Mouse (Mus musculus) neural tube, embryonic 10.5 days (tissue): Measurements from ENCODE around the gene Cyp4a14.
"Not testable (repeated sequence)": the region's sequence is repeated elsewhere in the genome, so short reads cannot be mapped to it uniquely, and the experiment has no call there.

Experiments used
- DNase-seq: peaks from one replicate; pipeline ENCODE4 v3.0.0-alpha.2; 2017; ENCODE audit warnings: low spot score; ENCODE audit errors: extremely low spot score

Gene Cyp4a14

GRCm38 (mm10) chr4:115496001-115496400, at the start of gene Cyp4a14:
Gene Cyp4a14, minus strand, starts transcription at chr4:115496142.
- no peak for DNase-seq

GRCm38 (mm10) chr4:115545101-115545500, 49.2 kb upstream of the Cyp4a14 start:
- no peak for DNase-seq

- no peak for DNase-seq
These were observed 25.8 kb upstream of the Cyp4a14 start for GRCm38 (mm10) chr4:115521766-115522165.

- DNase-seq = no peak
These were observed 23.5 kb upstream of the Cyp4a14 start for GRCm38 (mm10) chr4:115519444-115519843.

GRCm38 (mm10) chr4:115518000-115518399, 22.1 kb upstream of the Cyp4a14 start, which contains the start of gene Cyp4a10:
Gene Cyp4a10, plus strand, starts transcription at chr4:115518264.
- DNase-seq = not testable (repeated sequence)

- DNase-seq = not testable (repeated sequence)
These were observed 18.0 kb upstream of the Cyp4a14 start for GRCm38 (mm10) chr4:115513964-115514363.

GRCm38 (mm10) chr4:115497466-115497865, 1.5 kb upstream of the Cyp4a14 start:
- DNase-seq = no peak

GRCm38 (mm10) chr4:115481006-115481652, 14.8 kb downstream of the Cyp4a14 start:
- DNase-seq = no peak

- DNase-seq = not testable (repeated sequence)
These were observed 19.9 kb downstream of the Cyp4a14 start for GRCm38 (mm10) chr4:115476051-115476450.

- not testable (repeated sequence) for DNase-seq
These were observed 22.4 kb downstream of the Cyp4a14 start for GRCm38 (mm10) chr4:115473585-115473984.

- DNase-seq = no peak
These were observed 43.6 kb downstream of the Cyp4a14 start, which contains the start of gene Cyp4a30b for GRCm38 (mm10) chr4:115452304-115452703. Gene Cyp4a30b, plus strand, starts transcription at chr4:115452604.

GRCm38 (mm10) chr4:115450577-115451137, 45.3 kb downstream of the Cyp4a14 start:
- no peak for DNase-seq
